Mouse (Mus musculus) adrenal gland, postnatal 0 days (tissue): Measurements from ENCODE around the gene Afap1l2. TPM values are rescaled to one million over a fixed set of nuclear protein-coding genes. Genes with fewer than 3 reads are reported as not detected.

ENCODE experiments used
- polyA plus RNA-seq: library from polyadenylated mRNA; unstranded; fragments of >200 nt; fragmentation: Nextera tagmentation; extraction: Ambion mirVana; gene quantifications from 2 replicates; pipeline ENCODE4 v1.2.1, GENCODE M21; 2015

Afap1l2 gene
- polyA plus RNA-seq: 10.5 and 15.7 TPM in 2 replicates

GRCm38 (mm10) chr19:57007781-57008710, at the start of gene Afap1l2:
TSS of gene Afap1l2 (minus strand) at chr19:57008228.

GRCm38 (mm10) chr19:56873816-56874600, 134.0 kb downstream of the Afap1l2 start, which contains the start of gene Vwa2:
TSS of gene Vwa2 (plus strand) at chr19:56874249.

Other genes starting within 250 kb of the Afap1l2 start
- 10.7 and 10.9 TPM in 2 replicates for gene Ccdc186, start 186.0 kb downstream of the Afap1l2 start, polyA plus RNA-seq
- gene Tdrd1, start 182.0 kb downstream of the Afap1l2 start, polyA plus RNA-seq: 0.03 and 0.13 TPM in 2 replicates
- gene Vwa2, start 134.0 kb downstream of the Afap1l2 start, polyA plus RNA-seq: 0.14 and 0.77 TPM in 2 replicates